Mouse (Mus musculus) lung, postnatal 25 days (tissue): Measurements from ENCODE around the gene Snx30.
A peak's percentile ranks its signal among the peaks of the same experiment; 100 is the strongest.

Experiments
- DNase-seq: peaks from one replicate; pipeline ENCODE4 v3.0.0; 2022; ENCODE audit warnings: low spot score

The Snx30 gene

GRCm38 (mm10) chr4:59873240-59873639 lies 67.6 kb downstream of the Snx30 start:
- no peak for DNase-seq

- DNase-seq, result no peak
These were observed 68.2 kb downstream of the Snx30 start for GRCm38 (mm10) chr4:59873830-59874229.

GRCm38 (mm10) chr4:59876570-59876969 lies 70.9 kb downstream of the Snx30 start:
- no peak for DNase-seq

- no peak for DNase-seq
These were observed 71.4 kb downstream of the Snx30 start for GRCm38 (mm10) chr4:59877025-59877424.

- DNase-seq, result no peak
These were observed 73.0 kb downstream of the Snx30 start for GRCm38 (mm10) chr4:59878595-59878994.

DNA sequence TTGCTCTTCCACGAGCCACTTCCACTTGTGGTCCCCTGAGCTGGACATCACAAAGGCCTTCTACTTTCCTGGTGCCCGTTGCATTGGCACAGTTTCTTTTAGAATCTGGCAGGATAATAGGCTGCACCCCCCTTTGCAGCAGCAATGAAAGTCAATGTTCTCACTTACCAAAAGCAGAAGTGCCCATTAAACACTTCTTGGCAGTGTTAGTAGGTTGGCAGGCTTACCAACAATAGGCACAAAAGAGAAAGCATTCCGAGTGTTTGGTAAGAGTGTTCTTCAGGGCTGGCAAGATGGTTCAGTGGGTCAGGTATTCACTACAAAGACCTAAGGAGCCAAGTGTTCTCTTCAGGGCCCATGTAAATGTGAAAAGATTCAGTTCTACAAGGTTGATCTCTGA lies 73.8 kb downstream of the Snx30 start:
- DNase-seq, result peak; percentile 73

DNA sequence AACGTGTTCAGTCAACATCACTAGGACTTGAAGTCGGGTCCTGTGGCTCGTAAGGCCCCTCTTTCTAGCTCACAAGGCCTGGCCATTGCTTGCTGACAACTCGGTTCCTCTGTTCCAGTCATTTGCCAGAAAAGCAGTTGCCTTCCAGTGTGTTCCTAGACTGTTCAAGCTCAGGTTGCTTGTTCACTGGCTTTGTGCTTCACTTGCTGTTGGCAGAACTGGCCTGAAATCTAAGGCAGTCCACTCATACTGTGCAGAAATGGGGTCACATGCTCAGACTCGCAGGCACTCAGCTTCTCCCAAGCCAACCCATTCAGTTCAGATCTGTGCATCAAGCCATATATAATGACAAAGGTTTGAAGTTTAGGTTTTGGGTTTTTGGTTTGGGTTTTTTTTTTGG lies 75.1 kb downstream of the Snx30 start:
- no peak for DNase-seq

DNA sequence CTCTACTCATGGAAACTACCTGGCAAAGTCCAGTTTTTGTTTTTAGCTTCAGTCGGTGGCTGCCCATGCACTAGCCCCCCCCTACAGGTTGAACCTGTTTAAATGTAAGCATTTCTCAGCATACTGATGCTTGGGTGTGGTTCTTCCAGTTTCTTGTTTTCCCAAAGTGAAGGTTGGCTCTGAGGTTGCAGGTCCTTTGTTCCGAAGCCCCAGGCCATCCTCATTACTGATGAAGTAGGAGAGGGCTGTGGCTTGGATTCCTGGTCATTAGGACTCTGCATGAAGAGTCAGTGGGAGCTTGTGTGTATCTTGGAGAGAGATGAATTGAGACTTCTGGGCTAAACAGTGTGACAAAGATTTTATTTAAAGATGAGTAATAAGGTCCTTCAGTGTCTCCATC lies 75.6 kb downstream of the Snx30 start:
- no peak for DNase-seq

DNA sequence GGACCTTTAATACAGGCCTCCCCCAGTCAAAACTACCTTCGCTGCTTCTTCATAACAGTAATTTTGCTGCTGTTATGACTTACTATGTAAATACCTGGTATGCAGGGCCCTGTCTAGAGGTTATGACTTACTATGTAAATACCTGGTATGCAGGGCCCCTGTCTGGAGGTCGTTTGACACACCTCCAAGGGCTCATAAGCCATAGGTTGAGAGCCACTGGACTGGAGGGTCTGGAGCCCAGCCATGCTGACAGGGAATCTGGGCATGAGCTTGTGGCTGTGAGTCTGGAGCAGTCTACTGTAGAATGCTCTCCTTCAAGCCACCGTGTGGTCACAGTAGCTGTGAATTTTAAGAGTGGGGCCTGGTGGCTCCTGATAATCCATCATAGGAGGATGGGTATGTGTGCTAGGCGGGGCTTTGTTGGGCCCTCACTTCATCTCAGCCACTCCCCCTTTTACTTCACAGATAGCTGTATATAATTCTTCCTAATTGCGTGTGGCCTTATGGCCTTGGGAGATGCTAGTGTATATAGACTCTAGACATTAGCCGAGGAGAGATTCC lies 78.6 kb downstream of the Snx30 start:
- no peak for DNase-seq

- no peak for DNase-seq
These were observed 80.6 kb downstream of the Snx30 start for GRCm38 (mm10) chr4:59886281-59886680.

GRCm38 (mm10) chr4:59887011-59887410 lies 81.4 kb downstream of the Snx30 start:
- DNase-seq, result no peak

DNA sequence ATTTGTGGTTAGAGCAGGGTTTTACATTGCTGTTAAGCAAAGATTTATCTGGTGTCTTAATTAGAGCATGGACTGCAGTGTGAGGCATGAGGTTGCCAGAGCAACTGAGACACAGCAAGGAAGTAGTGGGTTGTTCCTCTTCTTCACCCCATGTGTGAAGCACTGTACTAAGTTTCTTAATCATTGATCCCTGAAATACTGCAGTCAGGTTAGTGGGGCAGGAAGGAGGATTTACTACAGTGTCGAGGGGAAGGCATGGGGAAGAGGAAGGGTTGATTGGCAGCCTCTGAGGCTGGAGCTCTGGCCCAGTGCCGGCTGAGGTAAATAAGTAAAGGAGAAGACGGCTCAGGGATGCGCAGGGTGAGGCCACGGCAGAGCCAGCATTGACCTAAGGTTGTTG lies 82.4 kb downstream of the Snx30 start:
- DNase-seq, result no peak

DNA sequence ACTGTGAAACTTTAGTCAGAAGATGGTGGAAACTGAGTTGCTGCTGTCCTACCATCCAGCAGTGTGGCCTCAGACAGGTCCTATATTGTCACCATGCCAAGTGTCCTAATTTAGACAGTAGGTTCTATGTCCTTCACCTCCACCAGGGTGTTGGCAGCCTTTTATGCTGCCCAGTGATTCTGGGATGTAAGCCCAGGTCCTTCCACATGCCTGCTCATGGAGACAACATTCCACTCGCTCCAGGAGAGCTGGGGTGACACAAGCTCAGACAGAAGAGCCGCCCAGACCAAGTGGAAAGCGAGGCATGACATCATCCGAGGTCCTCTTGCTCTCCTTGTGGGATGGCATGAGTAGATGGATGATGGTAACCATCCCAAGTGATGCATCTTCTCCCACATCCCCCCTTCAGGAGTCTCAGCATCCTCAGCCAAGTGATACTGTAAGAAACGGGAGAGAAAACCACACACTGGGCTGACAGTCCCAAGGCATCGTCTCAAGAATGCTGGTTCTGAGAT lies 84.5 kb downstream of the Snx30 start:
- DNase-seq, result no peak

DNA sequence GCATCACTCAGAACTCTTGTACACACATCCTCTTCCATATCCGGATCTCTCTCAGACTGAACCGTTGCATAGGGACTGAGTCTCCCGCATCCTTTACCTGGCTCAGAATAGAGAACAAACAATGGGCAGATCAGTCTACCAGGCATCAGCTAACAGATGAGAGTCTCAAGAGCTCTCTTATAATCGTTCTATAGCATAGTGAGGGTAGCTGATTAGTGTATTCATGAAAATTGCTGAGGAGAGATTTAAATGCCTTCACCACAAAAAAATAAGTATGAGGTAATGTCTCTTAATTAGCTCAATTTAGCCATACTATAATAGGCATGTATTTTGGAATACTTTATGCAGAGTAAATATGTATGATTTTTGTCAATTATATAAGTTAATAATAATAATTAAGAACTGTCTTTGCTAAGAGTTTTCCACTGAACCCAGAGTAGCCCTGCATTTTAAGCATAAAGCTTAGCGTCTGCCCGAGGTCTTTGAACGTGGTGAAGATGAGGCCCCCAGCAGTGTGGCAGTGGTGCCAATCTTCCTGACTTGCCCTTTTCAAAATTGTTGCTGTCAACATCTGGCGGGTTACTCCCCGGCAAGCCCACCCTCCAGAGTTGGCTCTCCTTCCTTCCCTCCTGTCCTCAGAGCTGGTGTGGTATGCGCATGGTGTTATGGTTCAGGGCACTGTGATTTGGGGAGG lies 86.2 kb downstream of the Snx30 start:
- no peak for DNase-seq

GRCm38 (mm10) chr4:59892731-59893130 lies 87.1 kb downstream of the Snx30 start:
- DNase-seq, result no peak

DNA sequence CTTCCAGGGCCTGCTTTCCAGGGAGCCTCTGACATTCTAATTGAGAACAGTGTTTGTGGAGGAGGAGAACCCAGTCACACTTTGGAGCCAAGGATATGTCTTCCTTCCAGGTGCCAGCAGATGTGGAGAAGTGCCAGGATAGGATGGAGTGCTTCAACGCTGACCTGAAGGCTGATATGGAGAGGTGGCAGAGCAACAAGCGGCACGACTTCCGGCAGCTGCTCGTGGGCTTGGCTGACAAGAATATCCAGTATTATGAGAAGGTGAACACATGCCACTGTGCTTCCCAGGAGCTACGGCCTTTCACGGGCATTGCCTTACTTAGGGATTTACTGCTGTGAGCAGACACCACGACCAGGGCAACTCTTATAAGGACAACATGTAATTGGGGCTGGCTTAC lies 88.8 kb downstream of the Snx30 start:
- no peak for DNase-seq

DNA sequence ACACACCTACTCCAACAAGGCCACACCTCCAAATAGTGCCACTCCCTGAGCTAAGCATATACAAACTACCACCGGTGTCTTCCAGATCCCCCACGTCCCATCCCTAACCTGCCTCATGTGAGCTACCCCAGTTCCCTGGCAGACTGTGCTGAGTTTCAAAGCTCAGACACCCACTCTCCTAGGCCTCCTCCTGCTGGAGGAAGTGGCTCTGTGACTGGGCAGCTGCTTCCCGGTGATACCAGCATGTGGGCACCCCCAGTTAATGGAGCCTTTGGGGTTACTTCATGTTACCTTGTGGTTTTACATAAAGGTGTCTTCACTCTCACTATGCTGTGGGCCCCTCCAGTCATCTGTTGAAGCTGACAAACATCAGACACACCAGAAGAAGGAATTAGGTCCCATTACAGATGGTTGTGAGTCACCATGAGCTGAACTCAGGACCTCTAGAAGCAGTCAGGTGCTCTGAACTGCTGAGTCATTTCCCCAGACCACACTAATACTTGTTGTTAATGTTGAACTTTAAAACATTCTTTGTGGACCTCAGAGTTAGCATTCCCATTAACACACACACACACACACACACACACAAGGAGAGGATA lies 89.4 kb downstream of the Snx30 start:
- DNase-seq, result no peak

DNA sequence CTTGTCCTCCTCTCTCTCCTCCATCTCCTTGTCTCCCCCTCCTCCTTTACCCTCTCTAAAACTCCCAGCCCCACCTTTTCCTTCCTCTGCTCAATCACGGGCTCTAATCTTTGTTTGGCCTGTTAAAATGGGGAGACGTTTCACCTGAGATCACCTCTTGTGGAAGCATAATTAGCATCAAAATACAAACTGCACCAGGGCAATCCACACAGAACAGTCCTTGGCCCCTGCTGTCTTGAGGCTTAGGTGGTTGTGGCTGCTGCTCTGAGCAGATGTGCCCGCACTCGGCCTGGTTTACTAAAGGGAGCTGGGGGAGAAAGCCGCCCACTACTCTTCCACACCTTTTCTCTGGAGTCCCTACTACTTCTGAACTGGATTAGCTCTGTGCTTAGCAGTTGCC lies 90.4 kb downstream of the Snx30 start:
- no peak for DNase-seq

DNA sequence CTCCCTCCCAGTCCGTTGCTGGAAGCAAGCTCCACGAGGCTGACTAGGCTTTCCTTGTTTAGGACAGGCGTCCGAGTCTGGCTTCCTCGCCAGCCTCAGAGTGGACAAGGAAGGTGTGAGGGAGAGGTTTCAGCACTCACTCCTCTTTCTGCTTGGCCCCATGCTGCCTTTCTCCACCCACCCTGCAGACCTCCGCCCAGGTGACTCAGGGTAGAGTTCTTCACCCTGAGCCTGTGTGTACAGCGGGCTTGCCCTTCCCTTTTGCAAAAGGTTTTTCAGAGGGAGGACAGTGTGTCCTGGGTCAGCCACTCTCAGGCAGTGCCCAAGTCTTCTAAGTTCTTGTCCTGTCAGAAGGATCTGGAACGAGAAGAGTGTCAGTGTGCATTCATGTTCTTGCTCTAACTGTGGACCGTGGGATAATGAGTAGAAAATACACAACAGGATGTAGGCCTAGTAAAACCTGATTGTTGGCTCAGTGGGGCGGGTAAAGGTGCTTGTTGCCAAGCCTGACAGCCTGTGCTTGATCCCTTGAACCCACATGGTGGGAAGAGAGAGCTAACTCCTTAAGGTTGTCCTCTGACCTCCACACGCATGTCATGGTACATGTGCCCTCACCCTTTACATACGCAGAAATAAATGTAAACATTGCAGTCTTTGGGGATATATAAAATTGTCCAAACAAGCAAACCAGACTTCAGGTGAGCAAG lies 92.3 kb downstream of the Snx30 start:
- no peak for DNase-seq

DNA sequence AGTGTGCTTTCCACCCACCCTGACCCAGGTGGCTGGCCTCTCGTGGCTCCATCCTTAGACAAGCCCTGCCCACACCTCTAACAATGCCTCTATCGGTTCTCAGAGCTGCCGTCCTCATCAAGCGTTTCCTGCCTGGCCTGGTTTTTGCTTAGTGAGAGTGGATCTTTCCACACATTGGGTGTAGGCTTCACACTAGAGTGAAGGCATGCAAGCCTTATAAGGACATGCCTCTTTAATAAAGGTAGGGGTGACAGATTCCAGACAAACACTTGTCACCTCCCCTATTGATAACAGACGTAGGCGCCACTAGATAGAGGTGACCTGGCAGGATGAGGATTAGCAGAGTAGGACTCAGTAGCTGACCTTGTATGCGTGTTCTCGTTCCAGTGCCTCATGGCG lies 92.9 kb downstream of the Snx30 start:
- no peak for DNase-seq

DNA sequence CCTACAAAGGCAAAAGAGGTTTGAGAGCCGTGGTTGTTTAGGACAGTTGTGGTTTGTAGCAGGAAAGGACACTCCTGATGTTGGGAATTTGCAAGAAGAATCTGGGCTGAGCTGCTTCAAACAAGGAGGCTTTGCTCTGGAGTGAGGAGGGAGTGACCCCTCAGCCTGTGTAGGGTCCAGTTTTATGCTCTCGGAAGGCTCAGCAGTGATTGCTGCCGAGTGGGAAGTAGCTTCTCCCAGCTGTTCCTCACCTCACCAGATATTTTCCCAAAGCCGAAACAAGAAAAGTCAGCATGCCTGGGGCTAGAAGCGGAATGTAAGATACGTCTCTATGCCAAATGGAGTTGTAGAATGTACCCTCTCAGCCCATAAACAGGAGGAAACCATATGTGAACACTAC lies 96.2 kb downstream of the Snx30 start:
- DNase-seq, result no peak

DNA sequence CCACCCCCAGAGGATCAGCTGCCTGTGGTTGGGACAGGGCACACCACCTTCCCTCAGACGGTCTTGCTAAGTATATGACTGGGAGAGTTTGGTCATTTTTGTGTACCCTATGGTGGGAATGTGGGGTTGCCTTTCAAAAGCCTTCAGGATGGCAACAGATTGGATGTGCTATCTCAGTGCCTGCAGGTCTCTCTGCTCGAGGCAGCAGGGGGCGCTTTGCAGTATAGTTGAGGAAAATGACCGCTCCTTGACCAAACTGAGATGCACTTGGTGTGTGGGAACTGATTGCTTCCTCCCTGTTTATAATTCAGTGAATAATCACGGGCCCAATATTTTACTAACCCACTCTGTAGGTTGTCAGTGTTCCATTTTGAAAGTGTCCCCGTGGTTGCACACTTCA lies 96.9 kb downstream of the Snx30 start:
- DNase-seq, result no peak

DNA sequence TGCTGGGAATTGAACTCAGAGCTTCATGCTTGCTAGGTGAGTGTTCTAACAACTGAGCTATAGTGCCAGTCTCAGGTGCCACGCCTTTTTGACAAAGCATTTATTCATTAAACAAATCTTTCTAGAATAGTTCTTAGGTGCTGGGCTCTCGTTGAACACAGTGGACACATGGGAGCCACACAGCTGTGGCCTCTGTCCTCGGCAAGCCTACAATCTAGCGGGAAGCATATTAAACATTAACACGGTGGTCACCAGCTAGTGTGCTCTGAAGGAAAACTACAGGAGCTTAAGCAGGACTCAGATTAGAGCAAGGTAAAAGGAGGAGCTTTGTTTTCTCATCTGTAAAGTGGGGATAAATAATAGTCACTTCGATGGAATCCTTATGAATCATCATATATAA lies 101.5 kb downstream of the Snx30 start:
- no peak for DNase-seq
